Mouse (Mus musculus): ENCODE measurements around the gene Gm47959. TPM values are rescaled to one million over a fixed set of nuclear protein-coding genes. Genes with fewer than 3 reads are reported as not detected.
"Not testable (repeated sequence)": the region's sequence is repeated elsewhere in the genome, so short reads cannot be mapped to it uniquely, and the experiment has no call there.

Gene Gm47959
- not detected for total RNA-seq (2021)
- long read RNA-seq, experiment 1 = 0 reads
- long read RNA-seq, experiment 2 = 0 reads

- not testable (repeated sequence) for DNase-seq (ENCODE audit: low spot score in 2 of 2)
These were observed at the start of gene Gm47959 for GRCm38 (mm10) chr1:83000306-83000705. Gene Gm47959 (plus strand): TSS chr1:83000548.

- not testable (repeated sequence) for DNase-seq (ENCODE audit: low spot score in 2 of 2)
These were observed 44.4 kb upstream of the Gm47959 start, which contains the start of gene Gm7544 for GRCm38 (mm10) chr1:82955913-82956312. Gene Gm7544 (minus strand): TSS chr1:82956013.

GRCm38 (mm10) chr1:82959870-82960385 lies 40.4 kb upstream of the Gm47959 start, which contains the start of gene Gm47955:
Gene Gm47955 (plus strand): TSS chr1:82960286.
- no peak for DNase-seq (ENCODE audit: low spot score in 2 of 2)

GRCm38 (mm10) chr1:82966413-82966812 lies 33.9 kb upstream of the Gm47959 start:
- DNase-seq (ENCODE audit: low spot score in 2 of 2) = no peak

- no peak for DNase-seq (ENCODE audit: low spot score in 2 of 2)
These were observed 28.3 kb upstream of the Gm47959 start for GRCm38 (mm10) chr1:82972046-82972445.

GRCm38 (mm10) chr1:82973244-82973643 lies 27.1 kb upstream of the Gm47959 start:
- DNase-seq (ENCODE audit: low spot score in 2 of 2) = no peak

GRCm38 (mm10) chr1:82973901-82974300 lies 26.4 kb upstream of the Gm47959 start:
- no peak for DNase-seq (ENCODE audit: low spot score in 2 of 2)

- no peak for DNase-seq (ENCODE audit: low spot score in 2 of 2)
These were observed 26.0 kb upstream of the Gm47959 start for GRCm38 (mm10) chr1:82974342-82974741.

- no peak for DNase-seq (ENCODE audit: low spot score in 2 of 2)
These were observed 24.6 kb upstream of the Gm47959 start for GRCm38 (mm10) chr1:82975750-82976149.

- DNase-seq (ENCODE audit: low spot score in 2 of 2) = no peak
These were observed 22.5 kb upstream of the Gm47959 start for GRCm38 (mm10) chr1:82977840-82978239.

GRCm38 (mm10) chr1:82986738-82987137 lies 13.6 kb upstream of the Gm47959 start:
- DNase-seq (ENCODE audit: low spot score in 2 of 2) = no peak

GRCm38 (mm10) chr1:82987530-82988198 lies 12.7 kb upstream of the Gm47959 start:
- no peak for DNase-seq (ENCODE audit: low spot score in 2 of 2)

- no peak for DNase-seq (ENCODE audit: low spot score in 2 of 2)
These were observed 9.3 kb upstream of the Gm47959 start for GRCm38 (mm10) chr1:82991062-82991461.

- no peak for DNase-seq (ENCODE audit: low spot score in 2 of 2)
These were observed 8.8 kb upstream of the Gm47959 start for GRCm38 (mm10) chr1:82991596-82991995.

- DNase-seq (ENCODE audit: low spot score in 2 of 2) = no peak
These were observed 8.3 kb upstream of the Gm47959 start for GRCm38 (mm10) chr1:82992093-82992492.

GRCm38 (mm10) chr1:82993947-82994346 lies 6.4 kb upstream of the Gm47959 start:
- no peak for DNase-seq (ENCODE audit: low spot score in 2 of 2)

GRCm38 (mm10) chr1:83006218-83007179 lies 6.2 kb downstream of the Gm47959 start:
- no peak for DNase-seq (ENCODE audit: low spot score in 2 of 2)

GRCm38 (mm10) chr1:83007471-83007870 lies 7.1 kb downstream of the Gm47959 start:
- no peak for DNase-seq (ENCODE audit: low spot score in 2 of 2)

GRCm38 (mm10) chr1:83014477-83014876 lies 14.1 kb downstream of the Gm47959 start:
- DNase-seq (ENCODE audit: low spot score in 2 of 2) = no peak

- no peak for DNase-seq (ENCODE audit: low spot score in 2 of 2)
These were observed 15.1 kb downstream of the Gm47959 start for GRCm38 (mm10) chr1:83015329-83015879.

GRCm38 (mm10) chr1:83016556-83016955 lies 16.2 kb downstream of the Gm47959 start:
- no peak for DNase-seq (ENCODE audit: low spot score in 2 of 2)
